Mouse (Mus musculus) heart, adult 2 months (tissue): ENCODE measurements at regions not wholly inside any gene's neighbourhood (a gene's known extent, or its start where the extent isn't known, plus 50 kb on each side); places are given as distances from the start of the nearest gene placed in this dataset.

ENCODE experiments used
- CTCF ChIP-seq: fragments of 200-600 bp; IDR thresholded peaks from 2 replicates; pipeline ENCODE4 v1.8.1; 2022; ENCODE audit warnings: antibody characterized with exemption, mild to moderate bottlenecking, moderate library complexity
- EP300 ChIP-seq: fragments of 200-500 bp; IDR thresholded peaks from 2 replicates; pipeline ENCODE4 v1.6.1; 2011; ENCODE audit warnings: low read depth, low read length, control low read depth; ENCODE audit not compliant: insufficient read depth
- POLR2A ChIP-seq: fragments of 200-500 bp; IDR thresholded peaks from 2 replicates; pipeline ENCODE4 v1.6.1; 2011; ENCODE audit warnings: mild to moderate bottlenecking, low read depth, low read length, control low read depth; ENCODE audit not compliant: insufficient read depth

DNA sequence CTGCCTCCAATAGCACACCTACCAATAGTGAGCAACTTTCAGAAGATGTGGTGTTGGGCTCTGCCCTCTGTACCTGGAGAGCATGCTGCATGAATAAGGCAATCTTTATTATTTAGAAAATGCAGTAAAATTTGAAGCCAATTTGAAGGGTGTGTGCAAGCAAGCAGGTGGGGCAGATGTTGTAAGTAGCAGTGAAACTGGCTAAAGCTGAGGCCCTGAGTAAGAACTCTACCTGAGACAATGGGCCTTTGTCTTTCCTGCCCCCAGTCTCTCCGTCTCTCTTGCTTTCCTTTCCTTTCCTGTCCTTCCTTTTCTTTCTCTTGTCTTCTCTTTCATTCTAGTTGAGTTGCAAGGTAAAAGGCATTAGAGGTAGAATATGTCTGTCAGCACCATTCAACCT is 319.9 kb downstream of the Bcl11a start:
- TF ChIP-seq POLR2A (no peak), CTCF (no peak), EP300 (no peak)
